8 mouse cellular contexts compared by ENCODE assay signal in the genomic region with DNA sequence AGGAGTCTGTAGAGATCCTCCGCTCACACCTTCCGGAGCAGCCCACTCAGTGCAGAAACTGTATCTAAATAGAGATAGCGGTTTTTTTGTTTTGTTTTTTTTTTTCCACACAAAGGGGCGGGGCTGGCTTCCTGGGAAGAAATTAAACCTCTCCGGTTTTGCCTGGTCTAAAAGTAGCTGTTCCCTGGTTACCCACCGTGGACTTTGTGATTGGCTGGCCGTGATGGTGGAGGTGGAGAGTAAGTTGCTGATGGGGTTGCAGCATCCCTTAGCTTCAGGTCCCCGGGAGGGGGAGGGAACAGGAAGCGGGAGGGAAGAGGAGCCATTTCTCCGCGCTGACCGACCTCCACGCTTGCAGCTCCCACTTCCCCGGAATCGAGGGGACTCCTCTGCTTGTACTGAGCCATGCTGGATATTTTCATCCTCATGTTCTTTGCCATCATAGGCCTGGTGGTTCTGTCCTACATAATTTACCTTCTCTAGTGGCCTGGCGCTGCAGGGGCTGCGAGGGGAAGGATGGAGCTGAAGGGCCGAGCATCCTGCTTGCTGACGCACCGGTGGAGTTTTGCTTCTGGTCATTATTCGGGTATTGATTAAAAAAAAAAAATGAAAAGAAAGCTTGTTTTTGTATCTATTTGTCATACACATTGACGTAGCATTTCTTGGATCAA. TPM values are rescaled to one million over a fixed set of nuclear protein-coding genes. Genes with fewer than 3 reads are reported as not detected.
DNase-seq lines count a peak whose midpoint lies in the region; ATAC-seq and TF ChIP-seq lines count a peak whose summit lies in the region.

No protein-coding gene starts in this region.

- H3K36me3 ChIP-seq in embryonic facial prominence, embryonic 14.5 days (ENCODE audit: control insufficient read depth, insufficient read depth, low read length), result peaks cover 22% of the 10 kb centered on the region
- peaks cover 21% of the 10 kb centered on the region for H3K36me3 ChIP-seq in heart, embryonic 10.5 days
- peaks cover 5% of the 10 kb centered on the region; the same call in 1 of the 2 replicates for H3K36me3 ChIP-seq in limb, embryonic 11.5 days (ENCODE audit: control insufficient read depth, insufficient read depth, low read length)
- peaks cover 12% of the 10 kb centered on the region; the same call in 1 of the 2 replicates for H3K36me3 ChIP-seq in midbrain, embryonic 15.5 days (replicated peaks)
- no peaks in the 10 kb centered on the region; the same call in 1 of the 2 replicates for H3K36me3 ChIP-seq in stomach, postnatal 0 days (ENCODE audit: control insufficient read depth, insufficient read depth, low read length)

- no peak for TF ChIP-seq EP300 in stomach, postnatal 0 days (optimal IDR thresholded peaks at IDR 0.05)

- peak overlapping the region; percentile 57 for H3K4me3 ChIP-seq in bone marrow, adult 2 months (replicated peaks; ENCODE audit: control insufficient read depth, low read depth, low read length)
- H3K4me3 ChIP-seq in embryonic facial prominence, embryonic 14.5 days (ENCODE audit: low read depth, low read length), result peak overlapping the region; percentile 42
- peak overlapping the region; percentile 67 for H3K4me3 ChIP-seq in heart, embryonic 10.5 days
- H3K4me3 ChIP-seq in limb, embryonic 11.5 days (ENCODE audit: low read depth, low read length), result peak overlapping the region; percentile 45
- peak overlapping the region; percentile 61 for H3K4me3 ChIP-seq in midbrain, embryonic 15.5 days
- H3K4me3 ChIP-seq in stomach, postnatal 0 days (ENCODE audit: low read depth, low read length), result peak overlapping the region; percentile 34

- no peak overlapping the region for H3K27ac ChIP-seq in bone marrow, adult 2 months (ENCODE audit: control insufficient read depth, insufficient read depth, low read depth, low read length, poor library complexity)
- H3K27ac ChIP-seq in embryonic facial prominence, embryonic 14.5 days (replicated peaks; ENCODE audit: low read depth, low read length), result peak overlapping the region; percentile 82
- H3K27ac ChIP-seq in heart, embryonic 10.5 days, result peak overlapping the region; percentile 89
- H3K27ac ChIP-seq in limb, embryonic 11.5 days (replicated peaks; ENCODE audit: low read depth, low read length), result peak overlapping the region; percentile 73
- H3K27ac ChIP-seq in midbrain, embryonic 15.5 days, result peak overlapping the region; percentile 94
- peak overlapping the region; percentile 26; the same call in 1 of the 2 replicates for H3K27ac ChIP-seq in stomach, postnatal 0 days (replicated peaks)

- ATAC-seq in embryonic facial prominence, embryonic 14.5 days (ENCODE audit: low read depth), result peak; percentile 93
- peak; percentile 87; the same call in 1 of the 2 replicates for ATAC-seq in limb, embryonic 11.5 days (ENCODE audit: insufficient number of reproducible peaks, low FRiP score, low TSS enrichment, low read depth)
- ATAC-seq in midbrain, embryonic 15.5 days (replicated peaks), result peak; percentile 91
- ATAC-seq in stomach, postnatal 0 days (ENCODE audit: low FRiP score, low TSS enrichment), result peak; percentile 47; the same call in 1 of the 2 replicates

- WGBS in bone marrow, adult 2 months, result 7% methylated on average over 22 of the region's 22 CpGs
- WGBS in embryonic facial prominence, embryonic 14.5 days, result 2% methylated on average over 21 of the region's 22 CpGs
- WGBS in heart, embryonic 10.5 days, result 3% methylated on average over 22 of the region's 22 CpGs
- 1% methylated on average over 22 of the region's 22 CpGs for WGBS in limb, embryonic 11.5 days
- WGBS in midbrain, embryonic 15.5 days, result 1% methylated on average over 22 of the region's 22 CpGs
- WGBS in stomach, postnatal 0 days, result 5% methylated on average over 22 of the region's 22 CpGs

- H3K9me3 ChIP-seq in embryonic facial prominence, embryonic 14.5 days (ENCODE audit: control insufficient read depth, low read length), result no peaks in the 10 kb centered on the region
- no peaks in the 10 kb centered on the region for H3K9me3 ChIP-seq in heart, embryonic 10.5 days
- H3K9me3 ChIP-seq in limb, embryonic 11.5 days (ENCODE audit: control insufficient read depth, low read length), result no peaks in the 10 kb centered on the region
- H3K9me3 ChIP-seq in midbrain, embryonic 15.5 days, result no peaks in the 10 kb centered on the region
- H3K9me3 ChIP-seq in stomach, postnatal 0 days (ENCODE audit: control insufficient read depth, low read length), result no peaks in the 10 kb centered on the region

- H3K9ac ChIP-seq in embryonic facial prominence, embryonic 14.5 days (ENCODE audit: low read depth, low read length), result peak overlapping the region; percentile 67
- H3K9ac ChIP-seq in limb, embryonic 11.5 days (ENCODE audit: low read length), result peak overlapping the region; percentile 75
- peak overlapping the region; percentile 75 for H3K9ac ChIP-seq in midbrain, embryonic 15.5 days
- H3K9ac ChIP-seq in stomach, postnatal 0 days (ENCODE audit: low read length), result peak overlapping the region; percentile 47

- H3K4me2 ChIP-seq in embryonic facial prominence, embryonic 14.5 days (ENCODE audit: low read depth, low read length), result peak overlapping the region; percentile 57
- peak overlapping the region; percentile 38 for H3K4me2 ChIP-seq in limb, embryonic 11.5 days (ENCODE audit: low read depth, severe bottlenecking)
- H3K4me2 ChIP-seq in midbrain, embryonic 15.5 days, result peak overlapping the region; percentile 55
- H3K4me2 ChIP-seq in stomach, postnatal 0 days (replicated peaks; ENCODE audit: low read depth), result peak overlapping the region; percentile 56

- TF ChIP-seq POLR2A in bone marrow, adult 2 months (IDR thresholded peaks at IDR 0.05; ENCODE audit: borderline replicate concordance, control insufficient read depth, low read depth, low read length), result no peak

- TF ChIP-seq CTCF in bone marrow, adult 2 months (IDR thresholded peaks at IDR 0.05; ENCODE audit: control insufficient read depth, insufficient read depth, low read length), result no peak
- TF ChIP-seq CTCF in stomach, postnatal 0 days (IDR thresholded peaks at IDR 0.05; ENCODE audit: low read depth), result no peak

- H3K4me1 ChIP-seq in bone marrow, adult 2 months (ENCODE audit: control insufficient read depth, insufficient read depth, low read length), result no peaks in the 10 kb centered on the region; the same call in 1 of the 2 replicates
- peaks cover 7% of the 10 kb centered on the region for H3K4me1 ChIP-seq in embryonic facial prominence, embryonic 14.5 days (ENCODE audit: control insufficient read depth, insufficient read depth, low read length)
- peaks cover 30% of the 10 kb centered on the region for H3K4me1 ChIP-seq in heart, embryonic 10.5 days
- H3K4me1 ChIP-seq in limb, embryonic 11.5 days (ENCODE audit: control insufficient read depth, insufficient read depth, low read length), result peaks cover 6% of the 10 kb centered on the region; the same call in 1 of the 2 replicates
- peaks cover 18% of the 10 kb centered on the region for H3K4me1 ChIP-seq in midbrain, embryonic 15.5 days
- H3K4me1 ChIP-seq in stomach, postnatal 0 days (replicated peaks; ENCODE audit: control insufficient read depth, insufficient read depth), result no peaks in the 10 kb centered on the region

- DNase-seq in CD4-positive, CD25-positive, alpha-beta regulatory T cell, adult 2 months (ENCODE audit: low read depth, low spot score), result peak; percentile 59
- peak; percentile 95 for DNase-seq in embryonic facial prominence, embryonic 14.5 days (ENCODE audit: low spot score)
- peak; percentile 90 for DNase-seq in heart, embryonic 10.5 days (ENCODE audit: low spot score)
- peak; percentile 69 to 81 for DNase-seq in kidney, adult 8-10 months
- DNase-seq in limb, embryonic 11.5 days (ENCODE audit: low spot score), result peak; percentile 86
- DNase-seq in stomach, postnatal 0 days (ENCODE audit: low spot score), result no peak

- H3K27me3 ChIP-seq in embryonic facial prominence, embryonic 14.5 days (replicated peaks; ENCODE audit: control insufficient read depth, insufficient read depth, low read length), result no peaks in the 10 kb centered on the region
- H3K27me3 ChIP-seq in heart, embryonic 10.5 days (ENCODE audit: insufficient read depth, poor library complexity, severe bottlenecking), result no peaks in the 10 kb centered on the region
- no peaks in the 10 kb centered on the region for H3K27me3 ChIP-seq in limb, embryonic 11.5 days (ENCODE audit: control insufficient read depth, insufficient read depth, low read length)
- no peaks in the 10 kb centered on the region for H3K27me3 ChIP-seq in midbrain, embryonic 15.5 days (replicated peaks)
- no peaks in the 10 kb centered on the region for H3K27me3 ChIP-seq in stomach, postnatal 0 days (ENCODE audit: control insufficient read depth, insufficient read depth, low read length)

RNA-seq across cellular contexts. Expression of a gene that starts 0.5 kb away (rescaled TPM):
- not detected in 2 replicates for polyA plus RNA-seq in bone marrow, adult 2 months (2011; ENCODE audit: insufficient read depth, insufficient read length, low replicate concordance, missing spikeins)
- 7.0 and 7.5 TPM in 2 replicates for polyA plus RNA-seq in embryonic facial prominence, embryonic 14.5 days (2014; fragmentation: Nextera tagmentation; extraction: Ambion mirVana)
- polyA plus RNA-seq in heart, embryonic 10.5 days (2016; fragmentation: Nextera tagmentation; extraction: Ambion mirVana), result 9.2 and 9.6 TPM in 2 replicates
- polyA plus RNA-seq in limb, embryonic 11.5 days (2014; fragmentation: Nextera tagmentation; extraction: Ambion mirVana), result 15.9 and 17.4 TPM in 2 replicates
- polyA plus RNA-seq in midbrain, embryonic 15.5 days (2015; fragmentation: Nextera tagmentation; extraction: Ambion mirVana), result 33.3 and 33.8 TPM in 2 replicates
- 1.1 and 1.9 TPM in 2 replicates for polyA plus RNA-seq in stomach, postnatal 0 days (2015; fragmentation: Nextera tagmentation; extraction: Ambion mirVana)

RNA-seq across cellular contexts. Expression of a gene that starts 42.3 kb away (rescaled TPM):
- 48.1 and 99.2 TPM in 2 replicates for polyA plus RNA-seq in bone marrow, adult 2 months (2011; ENCODE audit: insufficient read depth, insufficient read length, low replicate concordance, missing spikeins)
- 88.6 and 96.3 TPM in 2 replicates for polyA plus RNA-seq in embryonic facial prominence, embryonic 14.5 days (2014; fragmentation: Nextera tagmentation; extraction: Ambion mirVana)
- polyA plus RNA-seq in heart, embryonic 10.5 days (2016; fragmentation: Nextera tagmentation; extraction: Ambion mirVana), result 50.8 and 65.1 TPM in 2 replicates
- 79.9 and 80.5 TPM in 2 replicates for polyA plus RNA-seq in limb, embryonic 11.5 days (2014; fragmentation: Nextera tagmentation; extraction: Ambion mirVana)
- 198 and 199 TPM in 2 replicates for polyA plus RNA-seq in midbrain, embryonic 15.5 days (2015; fragmentation: Nextera tagmentation; extraction: Ambion mirVana)
- 84.0 and 90.1 TPM in 2 replicates for polyA plus RNA-seq in stomach, postnatal 0 days (2015; fragmentation: Nextera tagmentation; extraction: Ambion mirVana)

RNA-seq across cellular contexts. Expression of a gene that starts 42.8 kb away (rescaled TPM):
- polyA plus RNA-seq in bone marrow, adult 2 months (2011; ENCODE audit: insufficient read depth, insufficient read length, low replicate concordance, missing spikeins), result not detected in 2 replicates
- 0.43 and 0.97 TPM in 2 replicates for polyA plus RNA-seq in embryonic facial prominence, embryonic 14.5 days (2014; fragmentation: Nextera tagmentation; extraction: Ambion mirVana)
- polyA plus RNA-seq in heart, embryonic 10.5 days (2016; fragmentation: Nextera tagmentation; extraction: Ambion mirVana), result 0.55 and 0.70 TPM in 2 replicates
- polyA plus RNA-seq in limb, embryonic 11.5 days (2014; fragmentation: Nextera tagmentation; extraction: Ambion mirVana), result 1.0 TPM in 2 replicates
- 0.57 and 0.70 TPM in 2 replicates for polyA plus RNA-seq in midbrain, embryonic 15.5 days (2015; fragmentation: Nextera tagmentation; extraction: Ambion mirVana)
- 0.29 and 0.34 TPM in 2 replicates for polyA plus RNA-seq in stomach, postnatal 0 days (2015; fragmentation: Nextera tagmentation; extraction: Ambion mirVana)

RNA-seq across cellular contexts. Expression of a gene that starts 58.9 kb away (rescaled TPM):
- 550 and 853 TPM in 2 replicates for polyA plus RNA-seq in bone marrow, adult 2 months (2011; ENCODE audit: insufficient read depth, insufficient read length, low replicate concordance, missing spikeins)
- polyA plus RNA-seq in embryonic facial prominence, embryonic 14.5 days (2014; fragmentation: Nextera tagmentation; extraction: Ambion mirVana), result 712 and 810 TPM in 2 replicates
- polyA plus RNA-seq in heart, embryonic 10.5 days (2016; fragmentation: Nextera tagmentation; extraction: Ambion mirVana), result 387 and 414 TPM in 2 replicates
- polyA plus RNA-seq in limb, embryonic 11.5 days (2014; fragmentation: Nextera tagmentation; extraction: Ambion mirVana), result 576 and 600 TPM in 2 replicates
- 259 and 277 TPM in 2 replicates for polyA plus RNA-seq in midbrain, embryonic 15.5 days (2015; fragmentation: Nextera tagmentation; extraction: Ambion mirVana)
- polyA plus RNA-seq in stomach, postnatal 0 days (2015; fragmentation: Nextera tagmentation; extraction: Ambion mirVana), result 585 and 586 TPM in 2 replicates
